Comparison of ENCODE assay signal across 14 mouse cellular contexts in genomic region chr6:124729850-124730705, GRCm38 (mm10). TPM values are rescaled to one million over a fixed set of nuclear protein-coding genes. Genes with fewer than 3 reads are reported as not detected.
DNase-seq lines count a peak whose midpoint lies in the region; ATAC-seq and TF ChIP-seq lines count a peak whose summit lies in the region.
"Had no signal": no experiment of that assay in that cellular context is flagged by ENCODE, and none has a peak within 500 bp of the region (broad histone marks: within the 10 kb centered on the region; RNA-seq: fewer than 3 reads in every experiment).

No protein-coding gene starts in this region.

- TF ChIP-seq POLR2A in liver, adult 2 months (IDR thresholded peaks at IDR 0.05; ENCODE audit: extremely low read depth, insufficient read depth, low read length): no peak

- H3K36me3 ChIP-seq in liver, adult 2 months (ENCODE audit: control insufficient read depth, insufficient read depth, low read length): no peaks in the 10 kb centered on the region; the same call in 1 of the 2 replicates
- peaks cover 23% of the 10 kb centered on the region; the same call in 1 of the 2 replicates for H3K36me3 ChIP-seq in liver, embryonic 13.5 days
- no peaks in the 10 kb centered on the region for H3K36me3 ChIP-seq in hindbrain, embryonic 12.5 days
- H3K36me3 ChIP-seq: heart, embryonic 15.5 days; lung, embryonic 15.5 days had no signal

- TF ChIP-seq CTCF in liver, adult 2 months (IDR thresholded peaks at IDR 0.05; ENCODE audit: low read depth, low read length): no peak

- H3K9ac ChIP-seq in liver, adult 2 months (ENCODE audit: low read depth, low read length): no peak overlapping the region
- no peak overlapping the region for H3K9ac ChIP-seq in liver, embryonic 13.5 days
- H3K9ac ChIP-seq in hindbrain, embryonic 12.5 days: no peak overlapping the region
- H3K9ac ChIP-seq: heart, embryonic 15.5 days; lung, embryonic 15.5 days had no signal

- 77% methylated on average over 8 of the region's 8 CpGs for WGBS in liver, adult 2 months
- 41% methylated on average over 8 of the region's 8 CpGs for WGBS in liver, embryonic 13.5 days (ENCODE audit: insufficient replicate concordance)
- WGBS in hindbrain, embryonic 12.5 days: 83% methylated on average over 8 of the region's 8 CpGs

- no peaks in the 10 kb centered on the region; the same call in 1 of the 2 replicates for H3K79me2 ChIP-seq in liver, adult 2 months (ENCODE audit: control insufficient read depth, insufficient read depth, low read length)

- H3K27ac ChIP-seq in liver, adult 2 months (replicated peaks; ENCODE audit: insufficient read depth, low read depth, low read length): peak overlapping the region; percentile 24; the same call in 1 of the 2 replicates
- H3K27ac ChIP-seq in liver, embryonic 13.5 days: peak overlapping the region; percentile 68
- no peak overlapping the region for H3K27ac ChIP-seq in hindbrain, embryonic 12.5 days
- H3K27ac ChIP-seq: heart, embryonic 15.5 days; lung, embryonic 15.5 days had no signal

- H3K27me3 ChIP-seq in liver, adult 2 months (ENCODE audit: control insufficient read depth, insufficient read depth, low read length): no peaks in the 10 kb centered on the region
- no peaks in the 10 kb centered on the region for H3K27me3 ChIP-seq in liver, embryonic 13.5 days
- H3K27me3 ChIP-seq in hindbrain, embryonic 12.5 days: no peaks in the 10 kb centered on the region
- H3K27me3 ChIP-seq: heart, embryonic 15.5 days; lung, embryonic 15.5 days had no signal

- ATAC-seq in liver, embryonic 13.5 days (ENCODE audit: low read depth): no peak
- ATAC-seq in hindbrain, embryonic 12.5 days (ENCODE audit: low FRiP score): no peak

- H3K4me1 ChIP-seq in liver, adult 2 months (ENCODE audit: control insufficient read depth, insufficient read depth, low read length): no peaks in the 10 kb centered on the region
- peaks cover 37% of the 10 kb centered on the region for H3K4me1 ChIP-seq in liver, embryonic 13.5 days (replicated peaks)
- peaks cover 10% of the 10 kb centered on the region; the same call in 1 of the 2 replicates for H3K4me1 ChIP-seq in hindbrain, embryonic 12.5 days

- H3K4me3 ChIP-seq in liver, adult 2 months (ENCODE audit: insufficient read depth, low read depth, low read length): no peak overlapping the region
- no peak overlapping the region for H3K4me3 ChIP-seq in liver, embryonic 13.5 days (replicated peaks)
- H3K4me3 ChIP-seq in hindbrain, embryonic 12.5 days: no peak overlapping the region
- H3K4me3 ChIP-seq: heart, embryonic 15.5 days; lung, embryonic 15.5 days had no signal

- DNase-seq in liver, adult 2 months (ENCODE audit: extremely low read depth, low read depth, low spot score): peak; percentile 41
- DNase-seq in liver (no peak), MEL-GATA-1-ER (ENCODE audit: extremely low read depth, low read depth) (peak; percentile 71)
- DNase-seq in liver, embryonic 13.5 days: no peak
- peak; percentile 86 to 91 for DNase-seq in spleen, postnatal 36 days (ENCODE audit: low spot score in 2 of 2)
- DNase-seq in right cerebral cortex, postnatal 36 days (ENCODE audit: low spot score in 2 of 2): no peak
- no peak for DNase-seq in cerebellum, adult 9-10 months
- DNase-seq: cerebellum, adult 8-10 months; right cerebral cortex, postnatal 14 days had no signal

- H3K9me3 ChIP-seq in liver, embryonic 13.5 days (replicated peaks): no peaks in the 10 kb centered on the region
- H3K9me3 ChIP-seq in hindbrain, embryonic 12.5 days (replicated peaks): no peaks in the 10 kb centered on the region
- H3K9me3 ChIP-seq: heart, embryonic 15.5 days; lung, embryonic 15.5 days had no signal

- H3K4me2 ChIP-seq in liver, embryonic 13.5 days: 0 out of 2 replicates have a peak overlapping the region, but pooled peaks have one; percentile 12
- no peak overlapping the region for H3K4me2 ChIP-seq in hindbrain, embryonic 12.5 days (replicated peaks)
- H3K4me2 ChIP-seq: heart, embryonic 15.5 days; lung, embryonic 15.5 days had no signal

RNA-seq across cellular contexts. Expression of gene Ptpn6, which starts 8.4 kb away (rescaled TPM):
- total RNA-seq in liver, adult 2 months (2014; rRNA removed): 16.7 and 19.7 TPM in 2 replicates
- polyA plus RNA-seq in liver, adult 2 months (2012; rRNA removed): 17.3 and 17.8 TPM in 2 replicates
- 28.7 and 29.5 TPM in 2 replicates for polyA plus RNA-seq in liver, embryonic 13.5 days (2015; fragmentation: Nextera tagmentation; extraction: Ambion mirVana)
- 5.6 TPM in 2 replicates for polyA plus RNA-seq in hindbrain, embryonic 12.5 days (2016; fragmentation: Nextera tagmentation; extraction: Ambion mirVana)

RNA-seq across cellular contexts. Expression of gene Grcc10, which starts 11.1 kb away (rescaled TPM):
- 125 and 140 TPM in 2 replicates for total RNA-seq in liver, adult 2 months (2014; rRNA removed)
- 203 and 216 TPM in 2 replicates for polyA plus RNA-seq in liver, adult 2 months (2012; rRNA removed)
- 77.7 and 80.2 TPM in 2 replicates for polyA plus RNA-seq in liver, embryonic 13.5 days (2015; fragmentation: Nextera tagmentation; extraction: Ambion mirVana)
- polyA plus RNA-seq in hindbrain, embryonic 12.5 days (2016; fragmentation: Nextera tagmentation; extraction: Ambion mirVana): 519 and 565 TPM in 2 replicates

RNA-seq across cellular contexts. Expression of gene Phb2, which starts 17.9 kb away (rescaled TPM):
- 140 and 151 TPM in 2 replicates for total RNA-seq in liver, adult 2 months (2014; rRNA removed)
- 209 and 210 TPM in 2 replicates for polyA plus RNA-seq in liver, adult 2 months (2012; rRNA removed)
- 356 and 373 TPM in 2 replicates for polyA plus RNA-seq in liver, embryonic 13.5 days (2015; fragmentation: Nextera tagmentation; extraction: Ambion mirVana)
- 291 and 292 TPM in 2 replicates for polyA plus RNA-seq in hindbrain, embryonic 12.5 days (2016; fragmentation: Nextera tagmentation; extraction: Ambion mirVana)

RNA-seq across cellular contexts. Expression of gene Emg1, which starts 18.1 kb away (rescaled TPM):
- 97.4 and 99.6 TPM in 2 replicates for total RNA-seq in liver, adult 2 months (2014; rRNA removed)
- 46.0 and 56.3 TPM in 2 replicates for polyA plus RNA-seq in liver, adult 2 months (2012; rRNA removed)
- 189 and 198 TPM in 2 replicates for polyA plus RNA-seq in liver, embryonic 13.5 days (2015; fragmentation: Nextera tagmentation; extraction: Ambion mirVana)
- polyA plus RNA-seq in hindbrain, embryonic 12.5 days (2016; fragmentation: Nextera tagmentation; extraction: Ambion mirVana): 131 and 138 TPM in 2 replicates

RNA-seq across cellular contexts. Expression of gene Gm45234, which starts 25.7 kb away (rescaled TPM):
- not detected in 2 replicates for total RNA-seq in liver, adult 2 months (2014; rRNA removed)
- not detected in 2 replicates for polyA plus RNA-seq in liver, adult 2 months (2012; rRNA removed)
- polyA plus RNA-seq in liver, embryonic 13.5 days (2015; fragmentation: Nextera tagmentation; extraction: Ambion mirVana): not detected in 2 replicates
- polyA plus RNA-seq in hindbrain, embryonic 12.5 days (2016; fragmentation: Nextera tagmentation; extraction: Ambion mirVana): not detected in 2 replicates
- polyA plus RNA-seq: frontal cortex, adult 2 months; heart, embryonic 15.5 days; kidney, embryonic 14.5 days; lung, embryonic 15.5 days had no signal

Comparison
In these comparisons a context has a peak if more than half of its experiments do, and no peak if none do; other contexts are left out.
1. DNase-seq: peak in liver, adult 2 months (single experiment), MEL-GATA-1-ER (single experiment) and spleen, postnatal 36 days (2 of 2); none in liver (single experiment), liver, embryonic 13.5 days (single experiment), right cerebral cortex, postnatal 36 days (0 of 2) and cerebellum, adult 9-10 months (single experiment).